Mouse (Mus musculus): ENCODE data around the gene Kng2.

GRCm38 (mm10) chr16:22955397-22956084, 73.7 kb downstream of the Kng2 start:
- TF ChIP-seq CTCF (IDR thresholded peaks at IDR 0.05; ENCODE audit: borderline replicate concordance, extremely low read depth, insufficient read depth, insufficient read length) (no peak), POLR2A (IDR thresholded peaks at IDR 0.05; ENCODE audit: borderline replicate concordance, extremely low read depth, insufficient read depth, insufficient read length, poor library complexity, severe bottlenecking) (no peak)
